Mouse (Mus musculus): ENCODE data around the gene Foxa1.

GRCm38 (mm10) chr12:57496347-57497119 is 50.2 kb downstream of the Foxa1 start:
- no peak for TF ChIP-seq POLR2A (IDR thresholded peaks at IDR 0.05; ENCODE audit: borderline replicate concordance, insufficient read depth, low read length)
- TF ChIP-seq CTCF (IDR thresholded peaks at IDR 0.05; ENCODE audit: borderline replicate concordance, insufficient read depth, low read depth, low read length) = no peak

Measured in cerebellum, adult 2 months (tissue).